Mouse (Mus musculus) cortical plate, adult 2 months (tissue): ENCODE data around the gene Esm1. TPM values are rescaled to one million over a fixed set of nuclear protein-coding genes. Genes with fewer than 3 reads are reported as not detected.

ENCODE experiments used
- H3K27ac ChIP-seq: fragments of 200-500 bp; 2 replicates; pipeline ENCODE4 v1.5.1; 2012; ENCODE audit warnings: low read length, control low read depth, inconsistent platforms; ENCODE audit not compliant: insufficient read depth
- H3K4me1 ChIP-seq: fragments of 200-500 bp; 2 replicates; pipeline ENCODE4 v1.6.1; 2011; ENCODE audit warnings: low read length; ENCODE audit not compliant: control insufficient read depth, insufficient read depth
- H3K4me3 ChIP-seq: fragments of 200-500 bp; 2 replicates; pipeline ENCODE4 v1.5.1; 2011; ENCODE audit warnings: mild to moderate bottlenecking, low read length, control low read depth; ENCODE audit not compliant: insufficient read depth
- CTCF ChIP-seq: fragments of 200-500 bp; IDR thresholded peaks from 2 replicates; pipeline ENCODE4 v1.5.1; 2011; ENCODE audit warnings: mild to moderate bottlenecking, control low read depth, low read length; ENCODE audit not compliant: insufficient read depth; ENCODE audit errors: extremely low read depth
- POLR2A ChIP-seq: fragments of 200-500 bp; IDR thresholded peaks from 2 replicates; pipeline ENCODE4 v1.6.1; 2011; ENCODE audit warnings: mild to moderate bottlenecking, low read length, control low read depth; ENCODE audit not compliant: insufficient read depth; ENCODE audit errors: extremely low read depth
- polyA plus RNA-seq: library from polyadenylated mRNA; depleted of rRNA; stranded (reverse); fragments of >200 nt; gene quantifications from 2 replicates; pipeline ENCODE4 v1.2.3, GENCODE M21; 2012; rRNA removed

The Esm1 gene
- polyA plus RNA-seq, 1 experiment: 0.17 TPM

DNA sequence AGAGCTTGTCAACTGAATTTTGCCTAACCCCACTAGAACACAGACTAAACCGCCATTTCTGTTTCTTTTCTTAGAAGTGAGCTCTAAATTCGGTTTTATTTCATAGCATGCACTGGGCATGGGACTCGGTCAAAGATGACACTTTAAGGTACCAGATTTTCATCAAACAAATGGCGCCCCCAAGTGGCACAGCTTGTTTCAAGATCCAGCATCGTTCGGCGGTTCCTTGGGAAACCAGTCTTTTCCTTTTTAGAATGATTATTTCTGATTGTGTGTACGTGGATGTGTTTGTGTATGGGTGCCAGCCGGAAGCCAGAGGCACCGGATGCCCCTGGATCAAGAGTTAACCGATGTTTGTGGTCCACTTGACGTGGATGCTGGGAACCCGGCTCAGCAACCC, 55.8 kb downstream of the Esm1 start:
- Histone ChIP-seq H3K27ac (no peak overlapping the region), H3K4me3 (no peak overlapping the region), H3K4me1 (no peaks in the 10 kb centered on the region)
- TF ChIP-seq POLR2A (no peak), CTCF (peak; percentile 64)

DNA sequence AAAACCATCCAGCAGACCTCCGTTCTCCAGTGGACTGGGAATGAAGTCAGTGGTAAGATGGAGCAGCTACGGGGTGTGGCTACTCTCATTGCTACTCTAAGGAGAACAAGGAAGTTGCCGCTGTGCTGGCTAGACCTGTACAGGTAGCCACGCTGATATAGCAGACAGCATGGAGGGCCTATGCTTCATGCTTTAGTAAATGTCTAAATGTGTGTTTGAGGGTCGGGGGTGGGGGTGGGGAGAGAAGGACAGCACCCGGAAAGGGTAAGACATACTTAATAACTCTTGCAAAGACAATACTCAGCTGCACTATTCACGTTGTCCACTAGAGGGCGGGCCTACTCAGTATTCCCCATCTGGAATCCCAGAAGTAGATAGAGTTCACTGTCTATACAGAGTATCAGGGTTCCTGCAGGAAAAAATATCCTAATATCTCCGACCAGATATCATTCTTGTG, 57.1 kb downstream of the Esm1 start:
- Histone ChIP-seq H3K4me3 (no peak overlapping the region), H3K27ac (no peak overlapping the region), H3K4me1 (no peaks in the 10 kb centered on the region)
- TF ChIP-seq POLR2A: no peak
- TF ChIP-seq CTCF: peak; percentile 66

DNA sequence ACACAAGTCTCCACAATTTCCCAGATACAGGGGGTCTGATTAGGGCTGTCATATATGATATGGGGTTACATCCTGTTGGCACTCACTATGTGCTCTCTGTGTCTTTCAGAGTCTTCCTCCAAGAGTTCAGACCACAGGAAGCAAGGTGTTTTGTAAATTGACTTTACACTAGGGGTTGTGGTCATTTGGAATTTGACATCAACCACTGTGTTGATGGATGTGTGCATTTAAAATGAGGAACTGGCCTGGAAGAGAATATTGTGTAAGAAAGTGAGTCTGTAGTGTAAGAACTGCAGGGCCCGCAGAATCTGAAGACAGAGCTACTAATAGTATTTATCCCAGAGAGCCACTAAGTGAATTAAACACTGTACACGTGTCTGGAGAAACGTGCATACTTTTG, 57.7 kb downstream of the Esm1 start:
- Histone ChIP-seq H3K27ac (no peak overlapping the region), H3K4me3 (no peak overlapping the region), H3K4me1 (no peaks in the 10 kb centered on the region)
- TF ChIP-seq CTCF (no peak), POLR2A (no peak)

Other genes starting within 250 kb of the Esm1 start
- 1.8 and 2.7 TPM in 2 replicates for gene Ccno, start 221.9 kb upstream of the Esm1 start, polyA plus RNA-seq
- 0.10 and 0.13 TPM in 2 replicates for gene Mcidas, start 215.8 kb upstream of the Esm1 start, polyA plus RNA-seq
- 0.08 TPM in 1 of 2 replicates, not detected in the other for gene Cdc20b, start 174.5 kb upstream of the Esm1 start, polyA plus RNA-seq
- 10.4 and 10.7 TPM in 2 replicates for gene Gpx8, start 163.2 kb upstream of the Esm1 start, polyA plus RNA-seq
- gene Gzma, start 108.7 kb upstream of the Esm1 start, polyA plus RNA-seq: 0.13 and 0.51 TPM in 2 replicates
- gene Gzmk, start 16.2 kb downstream of the Esm1 start, polyA plus RNA-seq: 0.17 and 0.19 TPM in 2 replicates
- 0.89 and 1.1 TPM in 2 replicates for gene BC067074, start 83.5 kb downstream of the Esm1 start, polyA plus RNA-seq